Mouse (Mus musculus): ENCODE results near the gene Skp1a.

The Skp1a gene

GRCm38 (mm10) chr11:52278164-52278563 lies 46.4 kb downstream of the Skp1a start:
- 98% methylated on average over 3 of the region's 3 CpGs for WGBS

GRCm38 (mm10) chr11:52278991-52279390 lies 47.2 kb downstream of the Skp1a start:
- 95% methylated on average over 6 of the region's 6 CpGs for WGBS

GRCm38 (mm10) chr11:52279611-52280145 lies 47.9 kb downstream of the Skp1a start:
- WGBS: 97% methylated on average over 8 of the region's 8 CpGs

- WGBS: 89% methylated on average over 11 of the region's 11 CpGs
These were observed 49.0 kb downstream of the Skp1a start for GRCm38 (mm10) chr11:52280566-52281455.

- WGBS: 60% methylated on average over 19 of the region's 19 CpGs
These were observed 50.0 kb downstream of the Skp1a start for GRCm38 (mm10) chr11:52281568-52282328.

- 4% methylated on average over 18 of the region's 19 CpGs for WGBS
These were observed 50.6 kb downstream of the Skp1a start for GRCm38 (mm10) chr11:52282420-52282773.

GRCm38 (mm10) chr11:52282774-52283595 lies 51.2 kb downstream of the Skp1a start, which contains the start of gene Tcf7:
Gene Tcf7 (minus strand): TSS chr11:52283014.
- under 1% methylated on average over 97 of the region's 97 CpGs for WGBS

GRCm38 (mm10) chr11:52283596-52284571 lies 52.1 kb downstream of the Skp1a start:
- WGBS: 23% methylated on average over 44 of the region's 44 CpGs

GRCm38 (mm10) chr11:52286301-52286957 lies 54.6 kb downstream of the Skp1a start:
- 62% methylated on average over 16 of the region's 16 CpGs for WGBS

- 56% methylated on average over 4 of the region's 4 CpGs for WGBS
These were observed 55.1 kb downstream of the Skp1a start for GRCm38 (mm10) chr11:52286958-52287305.

- WGBS: 90% methylated on average over 7 of the region's 7 CpGs
These were observed 60.6 kb downstream of the Skp1a start for GRCm38 (mm10) chr11:52292346-52292745.

- WGBS: 78% methylated on average over 6 of the region's 6 CpGs
These were observed 61.1 kb downstream of the Skp1a start for GRCm38 (mm10) chr11:52292894-52293293.

- WGBS: 84% methylated on average over 9 of the region's 9 CpGs
These were observed 62.3 kb downstream of the Skp1a start for GRCm38 (mm10) chr11:52294103-52294502.
